Mouse (Mus musculus): Measurements from ENCODE around the gene Rcvrn.

DNA sequence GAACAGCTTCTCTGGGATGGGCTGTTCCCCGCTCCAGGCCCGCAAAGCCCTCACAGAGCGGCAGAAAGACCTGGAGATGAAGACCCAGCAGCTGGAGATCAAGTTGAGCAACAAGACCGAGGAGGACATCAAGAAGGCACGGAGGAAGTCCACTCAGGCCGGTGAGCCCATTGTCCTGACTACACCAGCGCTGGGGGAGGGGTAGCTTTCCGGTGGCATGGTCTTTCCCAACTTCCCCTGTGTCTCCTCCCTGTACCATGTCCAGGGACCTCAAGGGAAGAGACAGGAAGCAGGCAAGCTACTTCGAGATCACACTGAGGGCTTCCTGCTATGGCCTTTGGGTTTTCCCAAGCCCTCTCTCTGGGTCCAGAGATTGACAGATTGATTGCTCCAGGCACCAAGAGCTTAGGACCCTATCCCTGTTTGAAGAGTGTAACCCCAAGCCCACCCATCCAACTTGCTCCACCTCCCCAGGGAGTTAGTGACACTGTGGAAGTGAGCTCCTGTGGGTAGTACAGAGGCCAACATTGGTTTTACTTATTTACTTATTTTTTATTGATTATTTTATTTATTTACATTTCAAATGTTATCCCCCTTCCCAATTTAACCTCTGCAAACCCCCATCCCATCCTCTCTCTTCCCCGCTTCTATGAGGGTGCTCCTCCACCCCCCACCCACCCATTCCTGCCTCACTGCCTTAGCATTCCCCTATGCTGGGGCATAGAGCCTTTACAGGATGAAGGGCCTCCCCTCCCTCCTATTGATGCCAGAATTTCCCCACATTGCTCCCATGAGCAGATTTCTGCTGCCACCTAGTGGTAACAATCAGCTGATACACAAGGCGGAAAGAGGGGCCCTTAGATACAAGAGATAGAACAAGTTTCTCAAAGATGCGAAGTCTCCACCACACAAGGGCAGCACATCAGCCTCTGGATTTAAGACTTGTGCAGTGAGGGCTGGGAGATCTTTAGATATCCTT is 19.3 kb upstream of the Rcvrn start:
- TF ChIP-seq POLR2A (IDR thresholded peaks at IDR 0.05; ENCODE audit: borderline replicate concordance, extremely low read depth, low read depth, low read length) (no peak), CTCF (IDR thresholded peaks at IDR 0.05; ENCODE audit: insufficient read depth, low read length) (peak; percentile 59)

Data from lung, adult 2 months (tissue).